Mouse (Mus musculus) adrenal gland, postnatal 10 days (tissue): ENCODE measurements at regions not wholly inside any gene's neighbourhood (a gene's known extent, or its start where the extent isn't known, plus 50 kb on each side); places are given as distances from the start of the nearest gene placed in this dataset.

Experiments
- DNase-seq: peaks from one replicate; pipeline ENCODE4 v3.0.0; 2021; ENCODE audit warnings: mixed read lengths

DNA sequence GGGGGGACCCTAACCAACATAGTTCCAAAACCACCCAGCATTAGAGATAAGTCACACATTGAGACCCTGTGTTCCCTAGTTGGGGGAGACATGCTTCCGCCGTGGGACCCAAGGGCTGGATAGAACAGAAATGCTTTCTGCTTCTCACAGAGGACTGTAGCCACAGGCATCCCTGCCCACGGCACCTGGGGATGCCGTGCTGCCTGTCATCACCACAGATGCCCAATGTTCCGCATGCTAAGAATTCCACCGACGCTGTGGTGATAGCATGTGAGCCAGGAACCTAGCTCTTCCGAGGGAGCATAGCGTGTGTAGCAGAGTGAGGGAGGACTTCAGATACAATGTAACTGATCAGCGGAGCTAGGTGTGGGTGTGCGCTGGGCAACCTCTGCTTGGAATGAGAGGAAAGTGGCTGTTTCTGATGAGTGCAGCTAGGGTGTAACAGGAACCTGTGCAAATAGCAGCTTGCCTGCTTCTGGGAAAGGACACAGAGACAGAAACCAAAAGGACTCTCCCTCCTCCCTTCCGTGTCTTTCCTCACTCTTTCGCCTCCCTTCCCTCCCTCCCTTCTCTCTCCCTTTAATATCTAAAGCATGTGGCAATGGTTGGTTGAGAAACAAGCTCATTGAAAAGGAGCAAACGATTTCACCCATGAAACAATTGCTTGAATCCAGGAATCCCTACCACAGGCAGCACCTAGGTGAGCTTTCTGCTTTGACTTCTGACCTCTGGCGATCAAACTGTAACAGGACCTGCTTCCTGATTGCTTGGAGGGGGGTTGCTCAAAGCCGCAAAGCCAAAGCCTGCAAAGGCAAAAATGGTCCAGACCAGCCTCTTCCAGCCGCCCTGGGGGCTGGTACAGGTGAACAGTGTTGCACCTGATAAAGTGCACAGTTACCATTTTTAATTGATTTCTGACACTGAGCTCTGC lies 102.3 kb downstream of the Gm26897 start:
- no peak for DNase-seq

DNA sequence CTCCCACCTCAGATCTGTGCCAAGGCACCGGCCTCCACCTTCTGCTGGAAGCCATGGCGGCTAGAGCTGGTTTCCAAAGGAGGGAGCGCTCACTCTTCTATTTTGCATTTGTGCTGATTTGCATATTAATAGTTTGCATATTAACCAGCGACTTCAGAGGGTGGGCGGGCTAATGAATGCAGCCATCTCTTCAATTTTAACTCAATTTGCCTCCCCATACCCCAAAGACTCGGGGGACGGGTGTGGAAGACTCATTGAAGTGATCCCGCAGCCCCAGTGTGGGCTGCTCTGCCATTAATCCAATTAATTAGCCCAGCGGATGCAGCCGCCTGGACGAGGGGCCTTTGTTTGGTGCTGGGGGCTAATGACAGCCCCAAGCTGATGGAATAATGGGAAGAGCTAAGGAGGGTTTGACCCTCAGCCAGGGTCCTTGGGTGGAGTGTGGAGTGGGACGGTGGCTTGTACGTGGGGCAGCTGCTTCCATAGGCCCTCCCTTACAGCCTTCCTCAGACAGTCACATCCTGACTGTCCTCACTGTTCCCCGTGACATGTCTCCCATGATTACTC lies 103.0 kb downstream of the Gm26897 start:
- DNase-seq: no peak

DNA sequence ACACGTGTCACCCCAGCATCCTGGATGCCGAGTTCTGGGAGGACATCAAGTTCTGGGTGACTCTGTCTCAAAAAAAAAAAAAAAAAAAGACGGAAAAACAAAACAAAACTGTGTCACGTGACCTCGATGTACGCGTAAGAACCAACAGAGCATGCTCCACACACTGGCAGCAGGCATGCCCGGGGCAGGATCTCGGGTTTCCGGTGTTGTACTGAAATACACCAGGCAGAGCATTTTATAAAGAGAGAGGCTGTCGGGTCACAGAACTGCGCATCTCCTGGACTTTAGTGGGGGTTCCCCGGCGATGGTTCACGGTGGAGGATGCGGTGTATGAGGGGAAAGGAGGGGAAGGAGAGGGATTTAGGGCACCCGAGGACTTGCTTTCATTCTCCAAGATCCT lies 108.7 kb downstream of the Gm26897 start:
- DNase-seq: no peak

GRCm38 (mm10) chr5:111843622-111844239 lies 110.0 kb downstream of the Gm26897 start:
- no peak for DNase-seq

DNA sequence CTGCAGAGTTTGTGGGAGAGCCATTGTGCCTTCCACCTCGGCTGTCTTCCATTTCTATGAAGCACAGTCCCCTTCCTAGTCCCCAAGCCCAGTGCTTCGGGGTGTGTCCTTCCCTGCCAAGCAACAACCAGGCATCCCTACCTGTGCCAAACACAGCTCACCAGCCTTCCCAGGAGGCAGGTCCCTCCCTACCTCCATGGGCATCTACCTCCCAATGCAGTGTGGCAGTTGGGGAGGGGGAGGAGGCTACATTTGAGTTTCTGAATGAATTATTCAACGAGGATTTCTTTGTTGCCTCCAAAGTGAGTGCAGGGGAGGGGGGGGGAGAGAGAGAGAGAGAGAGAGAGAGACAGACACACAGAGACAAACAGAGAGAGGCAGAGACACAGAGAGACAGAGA lies 110.8 kb downstream of the Gm26897 start:
- no peak for DNase-seq

GRCm38 (mm10) chr5:111848917-111849316 lies 115.2 kb downstream of the Gm26897 start:
- DNase-seq: no peak

- no peak for DNase-seq
These were observed 119.0 kb downstream of the Gm26897 start for GRCm38 (mm10) chr5:111852682-111853081.

GRCm38 (mm10) chr5:111855366-111855765 lies 121.6 kb downstream of the Gm26897 start:
- DNase-seq: no peak

- no peak for DNase-seq
These were observed 123.5 kb downstream of the Gm26897 start for GRCm38 (mm10) chr5:111857200-111857599.

DNA sequence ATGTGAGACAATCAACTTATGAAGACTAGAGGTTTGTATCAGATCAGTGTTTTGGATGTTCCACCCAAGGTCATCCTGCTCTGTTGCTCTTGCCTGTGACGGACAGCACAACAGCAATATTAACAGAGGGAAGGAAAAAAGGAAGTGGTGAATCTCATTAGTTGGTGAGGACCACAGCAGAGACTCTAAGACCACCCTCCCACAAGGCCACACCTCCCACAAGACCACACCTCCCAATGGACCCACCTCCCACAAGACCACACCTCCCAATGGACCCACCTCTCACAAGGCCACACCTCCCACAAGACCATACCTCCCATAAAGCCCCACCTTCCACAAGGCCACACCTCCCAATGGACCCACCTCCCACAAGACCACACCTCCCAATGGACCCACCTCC lies 126.7 kb downstream of the Gm26897 start:
- no peak for DNase-seq

DNA sequence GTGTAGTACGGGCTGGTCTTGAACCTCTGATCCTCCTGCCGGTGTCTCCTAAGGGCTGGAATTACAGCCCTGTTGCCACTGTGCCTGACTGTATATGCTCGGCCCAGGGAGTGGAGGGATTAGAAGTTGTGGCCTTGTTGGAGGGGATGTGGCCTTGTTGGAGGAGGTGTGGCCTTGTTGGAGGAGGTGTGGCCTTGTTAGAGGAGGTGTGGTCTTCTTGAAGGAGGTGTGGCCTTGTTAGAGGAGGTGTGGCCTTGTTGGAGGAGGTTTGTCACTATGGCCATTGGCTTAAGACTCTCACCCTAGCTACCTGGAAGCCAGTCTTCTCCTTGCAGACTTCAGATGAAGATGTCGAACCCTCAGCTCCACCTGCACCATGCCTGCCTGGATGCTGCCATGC lies 128.6 kb downstream of the Gm26897 start:
- no peak for DNase-seq

- DNase-seq: no peak
These were observed 130.2 kb downstream of the Gm26897 start for GRCm38 (mm10) chr5:111863922-111864321.

DNA sequence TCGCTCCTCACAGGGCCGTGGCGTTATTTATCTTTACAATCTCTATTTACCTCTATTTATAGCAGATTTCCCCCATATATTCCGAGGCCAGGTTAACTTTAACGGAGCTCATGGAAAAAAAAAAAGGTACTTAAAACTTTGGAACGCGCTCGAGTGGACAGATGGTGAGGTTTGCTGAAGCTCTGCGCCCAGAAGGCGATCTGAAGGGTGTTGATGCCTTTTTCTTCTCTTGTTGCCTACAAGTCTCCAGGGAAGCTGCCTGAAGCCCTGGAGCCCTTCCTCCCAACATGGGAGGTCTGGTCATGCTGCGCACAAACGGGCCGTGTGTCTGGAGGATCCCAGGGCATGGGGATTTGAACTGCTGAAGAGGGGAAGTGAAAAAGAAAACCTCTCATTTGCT lies 130.9 kb downstream of the Gm26897 start:
- DNase-seq: no peak

- DNase-seq: no peak
These were observed 135.3 kb downstream of the Gm26897 start for GRCm38 (mm10) chr5:111869011-111869410.

DNA sequence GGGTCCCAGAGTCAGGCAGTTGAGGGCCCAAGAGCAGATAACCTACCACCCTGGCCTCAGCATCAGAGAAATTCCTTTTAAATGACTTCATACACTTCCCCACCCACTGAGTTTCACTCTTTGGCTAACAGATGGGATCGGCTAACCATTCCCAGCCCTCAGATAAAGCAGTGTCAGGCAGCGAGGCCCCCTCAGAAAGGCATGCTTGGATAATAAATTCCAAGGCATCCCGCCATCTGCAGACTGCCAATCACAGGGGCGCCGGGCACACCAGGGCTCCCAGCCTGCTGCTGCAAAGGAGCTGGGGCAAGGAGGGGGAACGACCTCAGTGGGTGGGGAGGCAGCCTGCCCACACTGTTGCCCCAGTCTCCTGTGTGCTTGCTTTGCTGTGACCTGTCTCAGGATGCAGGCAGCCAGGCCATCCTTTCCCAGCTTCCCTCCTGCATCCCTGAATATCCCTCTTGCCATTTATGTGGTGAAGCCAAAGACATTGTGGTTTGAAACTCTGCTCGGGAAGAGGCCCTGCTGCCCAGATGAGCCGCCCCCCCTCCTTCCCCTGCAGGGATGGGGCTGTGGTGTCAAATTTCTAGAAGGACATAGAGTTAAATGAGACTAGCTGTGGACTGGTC lies 143.6 kb downstream of the Gm26897 start:
- no peak for DNase-seq

DNA sequence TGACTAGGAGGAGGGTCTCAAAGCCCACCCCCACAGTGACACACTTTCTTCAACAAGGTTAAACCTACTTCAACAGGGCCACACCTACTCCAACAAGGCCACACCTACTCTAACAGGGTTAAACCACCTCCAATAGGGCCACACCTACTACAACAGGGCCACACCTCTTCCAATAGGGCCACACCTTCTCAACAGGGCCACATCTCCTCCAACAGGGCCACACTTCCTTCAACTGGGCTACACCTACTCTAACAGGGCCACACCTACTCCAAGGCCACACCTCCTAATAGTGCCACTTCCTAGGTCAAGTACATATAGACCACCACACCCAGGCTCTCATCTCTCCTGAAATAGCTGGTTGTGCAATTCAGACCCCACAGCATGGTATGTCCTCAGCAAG lies 145.3 kb downstream of the Gm26897 start:
- no peak for DNase-seq

- no peak for DNase-seq
These were observed 146.5 kb downstream of the Gm26897 start for GRCm38 (mm10) chr5:111880268-111880667.

- peak; percentile 28 for DNase-seq
These were observed 147.8 kb downstream of the Gm26897 start for GRCm38 (mm10) chr5:111881517-111881916.

- no peak for DNase-seq
These were observed 153.6 kb downstream of the Gm26897 start for GRCm38 (mm10) chr5:111887281-111887680.

- peak; percentile 37 for DNase-seq
These were observed 157.1 kb downstream of the Gm26897 start for GRCm38 (mm10) chr5:111890800-111891199.

GRCm38 (mm10) chr5:111891261-111891693 lies 157.6 kb downstream of the Gm26897 start:
- DNase-seq: no peak

DNA sequence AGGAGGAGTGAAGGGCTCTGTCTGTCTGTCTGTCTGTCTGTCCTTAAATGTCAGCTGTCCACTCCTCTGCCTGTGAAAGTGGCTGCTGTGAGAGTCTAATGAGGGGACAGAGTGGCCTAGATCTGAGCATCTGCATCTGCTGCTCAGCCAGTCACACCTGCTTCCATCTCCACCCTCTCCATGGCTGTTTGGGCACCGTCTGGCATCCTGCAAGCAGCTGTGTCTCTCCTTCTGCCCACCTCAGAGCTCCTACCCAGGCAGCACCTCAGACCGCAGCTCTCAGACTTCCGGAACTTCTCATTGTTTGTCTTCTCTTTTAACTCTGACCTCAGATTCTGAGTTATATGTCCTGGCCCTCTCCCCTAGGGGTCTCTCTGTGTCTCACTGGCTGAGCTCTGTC lies 159.2 kb downstream of the Gm26897 start:
- no peak for DNase-seq

- peak; percentile 51 for DNase-seq
These were observed 160.2 kb downstream of the Gm26897 start for GRCm38 (mm10) chr5:111893905-111894311.
